Mouse (Mus musculus): Measurements from ENCODE around the gene Phgdh. TPM values are rescaled to one million over a fixed set of nuclear protein-coding genes. Genes with fewer than 3 reads are reported as not detected.

Gene Phgdh
- total RNA-seq, 2 experiments from 2014 or later = 189 to 479 TPM

DNA sequence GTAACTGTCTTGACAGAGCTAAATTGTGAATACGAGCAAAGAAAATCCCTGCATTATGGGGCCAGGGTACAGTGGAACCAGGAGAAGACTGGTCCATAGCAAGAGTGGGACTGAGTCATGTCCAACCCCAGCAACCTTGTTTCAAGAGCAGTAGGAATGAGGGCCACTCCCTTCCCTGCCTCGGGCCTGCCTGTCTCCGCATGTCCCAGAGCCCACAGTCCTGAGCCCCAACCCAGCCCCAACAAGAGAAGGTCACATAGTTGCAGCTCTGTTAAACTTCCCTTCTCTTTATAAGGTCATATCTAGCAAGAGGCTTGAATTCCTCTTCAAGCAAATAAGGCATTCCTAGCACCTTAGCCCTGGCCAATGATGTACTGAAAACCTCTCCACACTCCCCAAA is 38.0 kb downstream of the Phgdh start:
- ATAC-seq (replicated peaks; ENCODE audit: poor library complexity, severe bottlenecking) = no peak

DNA sequence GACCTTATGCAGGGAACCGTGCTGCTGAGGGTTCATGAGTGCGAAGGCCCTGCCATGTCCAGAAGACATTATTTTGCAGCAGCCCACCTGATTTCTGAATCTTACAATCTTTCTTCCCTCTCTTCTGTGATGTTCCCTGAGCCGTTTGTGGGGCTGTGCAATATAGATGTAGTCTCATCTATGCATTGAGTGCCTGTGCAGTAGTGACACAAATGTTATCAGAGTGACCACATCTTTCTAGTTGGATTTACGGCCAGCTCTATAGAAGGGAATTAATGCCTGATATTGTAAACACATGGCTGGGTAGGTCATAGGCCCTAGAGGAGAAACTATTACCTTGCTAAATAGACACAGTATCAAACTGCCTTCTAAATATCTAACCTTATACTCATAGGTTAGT is 39.5 kb downstream of the Phgdh start:
- no peak for ATAC-seq (replicated peaks; ENCODE audit: poor library complexity, severe bottlenecking)

DNA sequence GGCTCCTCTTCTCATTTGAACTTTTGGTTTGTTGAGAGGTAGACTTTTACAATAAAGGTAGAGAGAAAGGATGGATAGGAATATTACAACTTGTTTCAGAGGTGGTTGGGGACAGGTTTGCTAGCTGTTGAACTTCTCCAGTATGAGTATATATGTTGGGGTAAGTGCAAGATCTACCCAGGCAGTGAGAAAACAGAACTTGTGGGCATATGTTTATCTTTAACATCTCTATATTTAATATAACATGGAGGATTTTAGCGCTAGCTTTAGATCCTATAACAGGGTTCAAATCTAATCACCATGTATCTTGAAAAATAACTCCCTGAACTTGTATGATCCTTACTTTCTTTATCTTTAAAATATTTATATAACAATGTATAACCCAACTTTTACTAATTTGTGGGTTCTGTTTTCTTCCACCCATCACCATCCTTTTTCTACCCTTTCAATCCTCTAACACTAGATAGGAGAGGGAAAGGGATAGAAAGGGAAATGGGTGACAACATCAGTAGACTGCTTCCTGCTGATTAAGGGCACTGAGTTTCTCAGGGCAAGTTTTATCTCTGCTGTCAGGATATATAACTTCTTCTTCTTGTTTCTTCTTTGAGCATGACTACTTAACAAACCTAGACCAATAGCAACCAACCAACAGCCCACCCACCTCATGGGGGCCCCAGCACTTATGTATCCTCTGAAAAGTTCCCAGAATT is 40.2 kb downstream of the Phgdh start:
- peak; percentile 27; the same call in 1 of the 2 replicates for ATAC-seq (replicated peaks; ENCODE audit: poor library complexity, severe bottlenecking)

GRCm38 (mm10) chr3:98295965-98296364 is 43.8 kb downstream of the Phgdh start:
- ATAC-seq (replicated peaks; ENCODE audit: poor library complexity, severe bottlenecking) = peak; percentile 22; the same call in 1 of the 2 replicates

- no peak for ATAC-seq (replicated peaks; ENCODE audit: poor library complexity, severe bottlenecking)
These were observed 48.7 kb downstream of the Phgdh start for GRCm38 (mm10) chr3:98291044-98291443.

DNA sequence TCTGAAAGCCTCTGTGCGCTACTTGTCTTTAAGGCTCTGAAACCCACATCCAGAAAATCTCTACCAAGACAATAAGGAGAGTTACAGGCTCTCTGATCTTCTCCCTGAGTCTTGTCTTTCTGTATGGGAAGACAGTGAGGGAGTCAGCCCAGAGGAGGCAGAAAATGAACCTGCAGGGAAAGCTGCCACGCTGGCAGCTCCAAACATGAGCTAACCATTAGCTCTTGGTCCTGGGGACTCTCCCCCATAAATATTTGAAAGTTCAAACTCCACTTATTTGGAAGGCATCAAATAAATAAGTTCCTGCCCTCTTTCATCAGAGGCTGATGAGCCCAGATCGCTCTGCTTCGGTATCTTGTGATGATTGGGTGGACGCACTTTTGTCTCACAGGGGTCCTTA is 56.6 kb downstream of the Phgdh start:
- ATAC-seq (replicated peaks; ENCODE audit: poor library complexity, severe bottlenecking) = no peak

- ATAC-seq (replicated peaks; ENCODE audit: poor library complexity, severe bottlenecking) = no peak
These were observed 57.4 kb downstream of the Phgdh start for GRCm38 (mm10) chr3:98282422-98282821.

DNA sequence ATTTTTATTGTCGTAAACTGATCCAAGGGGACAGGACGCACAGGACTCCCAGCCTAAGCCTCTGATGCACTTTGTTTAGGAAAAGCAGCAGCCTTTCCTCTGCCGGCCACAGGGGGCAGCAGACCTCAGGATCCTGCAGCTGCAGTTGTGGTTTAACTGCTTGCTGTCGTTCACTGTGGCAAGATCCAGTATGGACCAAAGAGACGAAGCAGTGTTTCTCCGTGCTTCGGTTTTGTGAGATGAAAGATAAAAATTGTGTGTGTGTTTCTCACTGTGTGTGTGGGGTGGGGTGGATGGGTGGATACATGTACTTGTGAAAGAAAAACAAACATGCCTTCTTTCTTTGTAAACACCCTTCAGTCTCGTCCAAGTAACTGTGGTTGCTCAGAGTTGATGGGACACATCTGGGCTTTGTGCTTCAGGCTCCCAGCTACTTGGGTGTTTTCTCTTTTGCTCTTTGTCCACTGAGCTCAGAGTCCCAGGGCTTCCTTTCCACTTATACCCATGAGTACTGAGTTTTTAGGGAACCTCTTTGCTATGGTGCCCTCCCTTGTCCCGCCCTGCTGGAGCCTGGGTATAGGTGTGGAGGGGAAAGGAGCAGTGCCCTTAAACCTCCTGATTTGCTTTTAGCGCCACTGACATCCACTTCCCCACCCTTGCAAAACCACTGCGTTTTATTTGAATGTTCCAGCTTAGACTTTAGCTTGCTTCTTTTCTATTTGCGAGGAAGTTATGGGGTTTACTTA is 58.7 kb downstream of the Phgdh start:
- ATAC-seq (replicated peaks; ENCODE audit: poor library complexity, severe bottlenecking) = peak; percentile 97

GRCm38 (mm10) chr3:98280204-98280932 is 59.4 kb downstream of the Phgdh start, which contains the start of gene Hmgcs2:
Hmgcs2 (plus strand) TSS chr3:98280435.
- no peak for ATAC-seq (replicated peaks; ENCODE audit: poor library complexity, severe bottlenecking)

DNA sequence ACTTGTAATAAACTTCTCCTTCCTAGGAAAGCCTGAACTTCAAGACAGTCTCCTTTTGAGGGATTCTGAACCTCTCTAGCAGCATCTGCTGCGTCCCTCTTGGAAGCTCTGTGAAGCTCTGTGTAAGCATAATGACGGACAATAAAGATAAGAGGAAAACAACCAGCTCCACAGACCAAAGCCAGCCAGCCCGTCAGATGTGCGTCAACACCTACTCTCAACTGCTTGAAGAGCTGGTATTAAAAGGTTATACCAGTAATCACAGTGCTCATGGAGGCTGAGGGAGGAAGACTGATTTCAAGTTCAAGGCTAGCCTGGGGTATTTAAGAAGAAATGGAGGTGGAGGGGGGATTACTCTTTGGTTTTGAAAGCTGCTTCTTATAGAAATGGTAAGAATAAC is 60.1 kb downstream of the Phgdh start:
- ATAC-seq (replicated peaks; ENCODE audit: poor library complexity, severe bottlenecking) = no peak

DNA sequence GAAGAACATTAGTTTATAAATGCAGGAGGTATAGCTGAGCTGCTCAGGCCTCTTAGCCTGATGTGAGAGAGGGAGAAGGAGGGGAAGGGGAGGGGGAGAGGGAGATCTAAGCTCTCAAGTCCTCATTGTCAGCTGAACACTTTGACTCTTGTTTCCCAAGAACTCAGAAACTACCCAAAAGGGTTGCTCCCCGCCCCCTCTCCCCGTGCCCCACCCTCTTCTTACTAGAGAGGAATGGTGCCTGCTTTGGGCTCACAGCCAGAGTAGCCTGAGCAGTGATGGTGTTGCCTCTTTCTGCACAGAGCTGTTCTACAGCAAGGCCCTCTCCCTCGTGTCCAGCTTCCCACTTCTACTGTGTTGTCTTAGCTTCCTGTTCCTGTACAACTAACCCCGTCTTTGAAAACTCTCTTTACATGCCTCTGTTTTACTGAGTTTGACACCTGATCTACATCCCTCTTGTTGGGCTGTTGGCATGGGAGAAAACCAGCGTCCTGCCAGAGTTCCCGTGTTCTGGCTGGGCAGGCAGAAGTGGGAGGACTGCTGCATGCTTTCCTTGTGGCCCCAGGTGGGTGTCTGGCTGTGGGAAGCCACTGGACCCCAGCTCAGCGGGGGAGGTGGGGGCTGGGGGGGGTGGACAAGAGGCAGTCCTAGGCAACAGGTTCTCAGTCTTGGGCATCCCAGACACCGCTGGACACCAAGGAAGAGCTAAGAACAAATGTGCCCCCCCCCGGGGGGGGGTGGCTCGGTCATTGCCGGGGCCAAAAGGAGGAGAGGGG is 66.0 kb downstream of the Phgdh start:
- peak; percentile 30 for ATAC-seq (replicated peaks; ENCODE audit: poor library complexity, severe bottlenecking)

DNA sequence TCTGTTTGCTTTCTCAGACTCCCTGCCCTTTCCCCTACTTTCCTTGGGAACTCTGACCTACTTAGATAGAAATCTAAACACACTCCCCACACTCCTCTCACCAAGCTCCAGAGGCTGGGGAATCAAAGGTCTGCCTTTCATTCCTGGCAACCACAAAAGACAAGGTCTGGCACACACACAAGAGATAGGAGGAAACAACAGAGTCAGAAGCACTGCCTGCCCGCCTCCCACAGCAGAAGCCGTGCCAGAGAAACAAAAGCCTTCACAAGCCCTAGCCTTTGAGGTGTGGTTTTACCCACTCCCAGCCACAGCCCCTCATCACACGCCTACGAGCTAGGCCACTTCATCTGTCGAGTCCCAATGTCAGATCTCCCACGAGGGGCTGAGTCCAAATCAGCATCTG is 72.5 kb downstream of the Phgdh start:
- ATAC-seq (replicated peaks; ENCODE audit: poor library complexity, severe bottlenecking) = no peak

Other genes starting within 250 kb of the Phgdh start
- gene Adam30, start 179.4 kb downstream of the Phgdh start, total RNA-seq (2014; fragmentation: Nextera tagmentation) = not detected in 2 replicates
- 0.86 TPM in 1 of 2 replicates, not detected in the other for gene Adam30, start 179.4 kb downstream of the Phgdh start, total RNA-seq (2017)
- not detected in 2 replicates for gene Reg4, start 117.8 kb downstream of the Phgdh start, total RNA-seq (2014; fragmentation: Nextera tagmentation)
- not detected in 2 replicates for gene Reg4, start 117.8 kb downstream of the Phgdh start, total RNA-seq (2017)
- gene Hmgcs2, start 59.6 kb downstream of the Phgdh start, total RNA-seq (2014; fragmentation: Nextera tagmentation) = 0.17 TPM in 1 of 2 replicates, not detected in the other
- gene Hmgcs2, start 59.6 kb downstream of the Phgdh start, total RNA-seq (2017) = not detected in 2 replicates
- 1.4 and 3.5 TPM in 2 replicates for gene Zfp697, start 42.5 kb upstream of the Phgdh start, total RNA-seq (2014; fragmentation: Nextera tagmentation)
- gene Zfp697, start 42.5 kb upstream of the Phgdh start, total RNA-seq (2017) = 0.36 and 1.5 TPM in 2 replicates
- gene Gm4450, start 117.1 kb upstream of the Phgdh start, total RNA-seq (2014; fragmentation: Nextera tagmentation) = not detected in 2 replicates
- not detected in 2 replicates for gene Gm4450, start 117.1 kb upstream of the Phgdh start, total RNA-seq (2017)
- gene Hsd3b4, start 170.5 kb upstream of the Phgdh start, total RNA-seq (2014; fragmentation: Nextera tagmentation) = not detected in 2 replicates
- gene Hsd3b4, start 170.5 kb upstream of the Phgdh start, total RNA-seq (2017) = not detected in 2 replicates
- gene Gm10681, start 248.8 kb upstream of the Phgdh start, total RNA-seq (2014; fragmentation: Nextera tagmentation) = not detected in 2 replicates
- not detected in 2 replicates for gene Gm10681, start 248.8 kb upstream of the Phgdh start, total RNA-seq (2017)

Measured in granulocyte monocyte progenitor cell, adult 5-6 weeks (primary cell).